Mouse (Mus musculus) left cerebral cortex, postnatal 25 days (tissue): ENCODE results near the gene Olfr937. TPM values are rescaled to one million over a fixed set of nuclear protein-coding genes. Genes with fewer than 3 reads are reported as not detected.

Experiments
- DNase-seq, 2 experiments: peaks; one replicate each; pipeline ENCODE4 v3.0.0; 2022; ENCODE audit warnings: low spot score in 2 of 2, mixed read lengths in 1 of 2
- intact Hi-C: fragments of 180-260 bp; cut with DNase I; formaldehyde crosslinking; loops from one replicate; pipeline ENCODE4 v1.15.1; 2025
- microRNA-seq, 2 experiments: library from miRNA; unstranded; fragments of <30 nt; microRNA quantifications; one replicate each; pipeline ENCODE4 v1.2.0; 2022
- total RNA-seq, 2 experiments: library from RNA; stranded (reverse); gene quantifications; 2 replicates each; pipeline ENCODE4 v1.2.3; 2021

Gene Olfr937
- total RNA-seq = not detected

DNA sequence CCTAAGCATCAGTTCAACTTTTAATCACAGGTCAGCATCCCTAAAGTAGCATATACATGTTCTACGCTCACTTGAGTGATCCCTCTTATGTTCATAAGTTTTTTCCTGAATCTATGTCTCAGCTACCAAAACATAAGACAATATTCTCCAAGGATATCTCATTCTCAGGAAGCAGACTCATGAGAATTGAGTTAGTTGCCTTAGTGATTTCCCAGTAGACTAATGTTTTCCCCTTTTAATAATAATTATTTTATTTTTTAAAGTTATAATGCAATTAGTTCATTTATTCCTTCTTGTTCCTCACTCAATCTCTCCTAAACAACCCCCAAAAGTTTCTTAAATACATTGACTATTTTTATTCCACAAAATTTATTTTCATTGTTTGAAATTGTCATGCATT lies at the start of gene Olfr937:
Gene Olfr937, minus strand, starts transcription at position 101 of the 400 bp plus-strand sequence.
- no peak for DNase-seq

DNA sequence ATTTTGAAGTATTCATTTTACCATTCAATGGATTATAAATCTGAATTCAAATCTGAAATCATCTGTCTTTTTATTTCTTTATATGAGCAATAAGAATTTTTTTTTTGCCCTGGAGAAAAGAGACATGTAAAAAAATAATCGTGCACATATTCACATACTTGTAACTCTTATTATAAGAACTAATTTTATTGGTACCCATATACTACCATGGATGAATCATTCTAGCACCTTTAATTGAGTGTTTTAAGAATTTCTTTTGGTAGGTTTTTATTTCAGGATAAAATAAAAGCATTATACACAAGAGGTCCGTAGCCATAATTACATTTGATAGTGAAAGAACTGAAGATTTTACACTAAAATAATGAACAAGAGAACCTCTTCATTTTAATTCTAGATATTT lies 14.0 kb upstream of the Olfr937 start, which contains the start of gene Olfr938:
Gene Olfr938, minus strand, starts transcription at position 101 of the 400 bp plus-strand sequence.
- no peak for DNase-seq
- intact Hi-C loops = no loop called here

More for the DNA sequence above, at the start of gene Olfr937:
- intact Hi-C loops = no loop called here

DNA sequence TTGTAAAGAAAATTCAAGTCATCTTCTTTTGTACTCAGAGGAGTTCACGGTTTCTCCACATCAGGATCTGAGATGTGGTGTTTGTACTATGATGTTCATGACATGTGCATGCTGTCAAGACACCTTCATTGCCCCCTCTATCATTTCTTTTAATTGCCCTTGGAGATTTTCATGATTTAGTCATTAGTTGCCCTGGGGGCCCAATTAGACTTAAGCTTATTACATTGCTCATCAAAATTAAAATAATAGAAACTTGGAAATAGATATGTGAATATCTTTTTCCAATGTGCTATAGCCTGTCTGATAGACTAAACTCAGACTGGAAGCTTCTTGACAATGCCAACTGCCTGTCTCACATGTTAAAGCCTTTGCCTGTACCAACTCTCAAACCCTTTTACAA lies 41.5 kb downstream of the Olfr937 start, which contains the start of gene Olfr146:
Gene Olfr146, minus strand, starts transcription at position 101 of the 400 bp plus-strand sequence.
- DNase-seq = no peak

More for the DNA sequence above, 41.5 kb downstream of the Olfr937 start, which contains the start of gene Olfr146:
- intact Hi-C loops = no loop called here

Small RNA genes within 50 kb of the gene (microRNA-seq; reads per million reads assigned to microRNA genes)
- gene Gm25032 = 0 reads per million in 2 experiments
- 0 reads per million in 2 experiments for gene Gm25529

Other genes with a start within 250 kb of the Olfr937 start
- not detected for gene Olfr923, start 238.4 kb downstream of the Olfr937 start, total RNA-seq
- gene Olfr924, start 220.5 kb downstream of the Olfr937 start, total RNA-seq = not detected
- not detected for gene Olfr26, start 209.9 kb downstream of the Olfr937 start, total RNA-seq
- not detected for gene Olfr926, start 187.8 kb downstream of the Olfr937 start, total RNA-seq
- not detected for gene Olfr930, start 135.1 kb downstream of the Olfr937 start, total RNA-seq
- not detected for gene Olfr933, start 92.6 kb downstream of the Olfr937 start, total RNA-seq
- gene Olfr934, start 76.6 kb downstream of the Olfr937 start, total RNA-seq = not detected
- not detected for gene Olfr935, start 65.3 kb downstream of the Olfr937 start, total RNA-seq
- gene Olfr146, start 41.6 kb downstream of the Olfr937 start, total RNA-seq = not detected
- gene Olfr938, start 13.9 kb upstream of the Olfr937 start, total RNA-seq = not detected
- gene Olfr27, start 63.2 kb upstream of the Olfr937 start, total RNA-seq = not detected
- gene Olfr943, start 101.4 kb upstream of the Olfr937 start, total RNA-seq = not detected
- gene Olfr944, start 137.0 kb upstream of the Olfr937 start, total RNA-seq = not detected
- not detected for gene Olfr1537, start 185.0 kb upstream of the Olfr937 start, total RNA-seq
- gene Olfr945, start 211.9 kb upstream of the Olfr937 start, total RNA-seq = not detected